Mouse (Mus musculus) lung, postnatal 4 days (tissue): ENCODE data around the gene Hcn3.
A peak's percentile ranks its signal among the peaks of the same experiment; 100 is the strongest.

ENCODE experiments used
- DNase-seq, 2 experiments: peaks; one replicate each; pipeline ENCODE4 v3.0.0; 2021

The Hcn3 gene

DNA sequence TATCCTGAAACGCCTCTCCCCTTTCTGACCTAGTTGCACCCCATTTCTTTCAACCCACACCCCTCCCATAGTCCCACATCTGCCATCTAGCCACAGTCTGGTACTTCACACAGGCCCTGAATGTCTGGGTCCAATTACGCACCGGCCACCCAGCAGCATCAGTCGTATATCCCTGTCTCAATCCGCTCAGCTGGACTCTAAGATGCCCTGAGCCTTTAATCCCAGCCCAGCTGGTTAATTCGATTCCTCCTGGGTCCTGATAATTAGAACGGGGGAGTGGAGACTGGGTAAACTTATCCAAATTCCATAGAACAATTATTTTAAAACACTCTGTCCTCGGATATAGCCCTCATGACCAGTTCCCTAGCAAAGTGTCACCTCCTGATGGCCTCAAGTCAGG is 14.4 kb downstream of the Hcn3 start:
- no peak for DNase-seq

DNA sequence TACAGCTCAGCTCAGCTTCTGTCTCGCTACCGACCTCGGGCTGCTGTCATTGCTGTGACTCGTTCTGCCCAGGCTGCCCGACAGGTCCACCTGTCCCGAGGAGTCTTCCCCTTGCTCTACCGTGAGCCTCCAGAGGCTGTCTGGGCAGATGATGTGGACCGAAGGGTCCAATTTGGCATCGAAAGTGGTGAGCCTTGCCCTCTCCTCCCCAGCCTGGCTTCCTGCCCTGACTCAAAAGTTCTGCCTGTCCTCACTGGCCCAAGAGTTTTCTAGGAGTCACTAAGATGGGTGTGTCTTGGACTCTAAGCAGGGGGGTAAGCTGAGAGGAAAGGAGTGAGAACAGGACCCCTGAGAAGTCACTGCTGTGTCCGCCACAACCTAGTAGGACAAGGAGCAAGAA is 15.2 kb downstream of the Hcn3 start:
- no peak for DNase-seq

- no peak for DNase-seq
These were observed 23.6 kb downstream of the Hcn3 start for GRCm38 (mm10) chr3:89136365-89136764.

DNA sequence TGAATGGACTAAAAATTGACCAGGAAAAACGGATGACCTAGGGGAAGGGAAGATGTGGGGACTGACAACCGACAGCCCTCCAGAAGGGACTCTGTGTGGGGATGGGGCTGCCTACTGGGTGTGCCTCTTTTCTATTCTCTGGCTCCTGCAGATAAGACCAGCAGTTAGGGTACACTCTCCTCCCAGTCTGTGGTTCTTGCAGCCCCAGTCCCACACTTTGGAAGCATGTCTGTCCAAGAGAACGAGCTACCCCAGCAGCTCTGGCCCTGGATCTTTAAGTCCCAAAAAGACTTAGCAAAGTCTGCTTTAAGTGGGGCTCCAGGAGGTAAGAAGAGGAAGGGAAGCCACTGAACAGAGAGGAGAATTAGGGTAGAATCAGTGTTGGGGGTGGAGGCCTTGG is 24.0 kb downstream of the Hcn3 start, which contains the start of gene Pklr:
Pklr (plus strand) TSS at position 185 of the 400 bp plus-strand sequence.
- no peak for DNase-seq

GRCm38 (mm10) chr3:89133752-89134151 is 26.2 kb downstream of the Hcn3 start:
- DNase-seq: no peak

DNA sequence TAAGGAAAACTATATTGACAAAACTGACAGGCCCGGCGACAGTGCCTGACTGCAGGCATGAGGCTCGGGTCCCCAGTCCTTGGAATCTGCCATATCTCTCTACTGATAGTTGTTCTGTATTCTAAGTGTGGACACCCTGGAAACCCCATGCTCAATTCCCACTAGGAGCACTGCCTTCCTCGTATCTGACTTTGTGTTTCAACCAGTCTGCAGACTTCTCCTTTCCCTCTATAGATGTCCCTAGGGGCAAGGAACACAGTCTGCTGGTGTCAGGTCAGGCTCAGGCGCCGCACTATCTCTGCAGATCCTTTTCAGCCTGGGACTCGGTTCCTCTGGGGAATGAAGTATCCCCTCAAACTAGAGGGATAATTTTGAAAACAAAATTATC is 26.9 kb downstream of the Hcn3 start:
- DNase-seq: no peak

DNA sequence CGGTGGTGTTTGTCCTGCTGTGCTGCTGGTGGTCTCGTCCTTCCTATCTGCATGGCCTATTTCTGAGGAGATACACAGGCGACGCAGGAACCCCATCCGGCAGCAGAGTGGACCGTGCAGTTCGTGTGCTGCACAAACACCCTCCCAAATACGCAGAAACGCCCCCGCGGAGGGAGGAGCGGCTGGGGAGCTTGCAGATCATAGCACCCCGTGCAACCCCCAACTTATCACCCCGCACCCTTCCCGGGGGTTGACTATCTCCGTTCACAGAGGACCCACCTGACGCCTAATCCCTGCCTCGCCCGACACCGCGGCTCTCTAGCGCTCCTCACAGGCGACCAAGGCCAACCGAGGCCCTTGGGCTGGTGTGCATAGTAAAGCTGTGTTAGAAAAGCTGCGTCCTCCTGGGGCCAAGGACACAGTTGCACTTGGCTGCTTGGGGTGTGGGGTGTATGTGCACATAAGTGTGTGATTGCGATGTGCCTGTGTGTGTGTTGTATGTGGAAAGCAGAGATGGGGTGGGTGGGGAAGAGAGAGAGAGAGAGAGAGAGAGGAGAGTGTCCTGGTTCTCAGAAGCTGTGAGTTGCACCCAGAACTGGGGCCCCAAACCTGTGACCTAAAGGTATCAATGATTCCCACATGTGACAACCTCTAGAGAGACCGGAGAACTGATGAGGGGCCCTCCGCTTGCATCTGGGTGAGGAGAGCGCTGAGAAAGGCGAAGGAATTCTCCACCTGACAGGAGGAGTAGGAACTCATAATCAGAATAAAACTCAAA is 27.5 kb downstream of the Hcn3 start:
- DNase-seq: peak; percentile 33 to 37

DNA sequence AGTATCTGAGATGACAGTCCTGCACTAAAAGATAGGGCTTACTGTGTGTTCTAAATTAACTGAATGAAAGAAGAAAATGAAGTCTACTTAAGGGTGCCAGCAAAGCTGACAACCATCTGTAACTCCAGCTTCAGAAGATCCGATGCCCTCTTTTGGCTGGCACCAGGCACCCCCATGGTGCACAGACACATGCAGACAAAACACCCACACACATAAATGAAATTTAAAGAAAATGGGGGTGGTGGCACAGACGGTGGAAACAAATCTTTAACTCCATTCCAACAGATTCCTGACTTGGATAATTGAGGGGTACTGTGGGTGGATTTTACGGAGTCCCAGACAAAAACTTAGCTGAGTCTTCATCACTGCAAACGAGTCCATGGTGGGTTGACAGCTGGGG is 28.2 kb downstream of the Hcn3 start:
- DNase-seq: no peak

DNA sequence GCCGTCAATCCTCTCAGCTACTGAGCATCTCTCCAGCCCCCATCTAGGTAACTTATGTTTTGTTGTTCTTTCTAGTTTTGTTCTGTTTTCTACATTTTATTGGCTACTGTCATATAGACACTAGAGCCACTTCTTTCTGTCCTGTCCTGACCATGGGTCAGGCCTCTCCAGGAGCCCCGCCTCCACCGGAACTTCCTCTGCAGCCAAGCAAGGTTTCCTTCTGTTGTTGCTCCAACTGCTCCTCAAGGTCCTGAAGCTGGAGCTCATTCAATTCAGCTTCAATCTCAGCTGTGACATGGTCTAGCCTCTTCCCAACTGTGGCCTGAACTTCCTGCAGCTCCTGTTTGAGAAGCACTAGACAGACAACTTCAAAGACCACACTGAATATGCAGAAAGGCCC is 30.1 kb downstream of the Hcn3 start:
- DNase-seq: no peak

- no peak for DNase-seq
These were observed 34.0 kb downstream of the Hcn3 start for GRCm38 (mm10) chr3:89125981-89126380.

DNA sequence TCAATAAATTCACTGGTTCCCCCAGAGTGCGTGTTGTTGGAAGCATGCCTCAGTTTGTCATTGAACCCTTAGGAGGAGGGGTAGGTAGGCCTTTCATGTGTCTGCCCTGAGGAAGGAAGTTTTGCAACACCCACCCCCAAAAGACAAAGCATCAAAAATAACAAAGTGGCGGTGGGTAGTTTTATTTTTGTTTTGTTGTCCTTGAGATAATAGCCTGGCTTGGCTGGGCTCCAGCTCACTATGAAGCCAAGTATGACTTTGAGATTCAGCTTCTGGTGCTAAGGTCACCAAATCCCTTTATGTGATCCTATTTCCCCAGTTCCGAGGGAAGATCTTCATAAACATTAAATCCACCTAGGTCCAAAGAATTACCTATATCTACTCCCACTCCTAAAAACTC is 35.8 kb downstream of the Hcn3 start:
- no peak for DNase-seq

DNA sequence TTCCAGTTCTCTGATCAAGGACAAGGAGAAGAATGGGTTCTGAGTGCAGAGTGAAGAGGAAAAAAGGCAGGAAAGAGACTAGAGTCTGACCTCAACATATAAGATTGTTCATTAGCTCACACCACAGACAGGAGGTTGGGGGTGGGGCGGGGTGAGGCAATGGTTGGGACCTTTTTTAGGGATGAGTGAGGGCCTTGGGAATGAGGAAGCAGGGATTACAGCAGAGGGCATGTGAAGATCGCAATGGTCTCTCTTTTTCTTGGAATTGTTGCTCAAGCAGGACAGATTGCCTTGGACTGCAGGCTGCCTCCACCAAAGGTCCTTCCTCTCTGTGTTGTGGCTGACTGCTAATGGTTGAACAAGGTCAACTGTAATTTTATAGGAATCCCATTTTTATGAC is 36.7 kb downstream of the Hcn3 start:
- DNase-seq: peak; percentile 47 to 60

DNA sequence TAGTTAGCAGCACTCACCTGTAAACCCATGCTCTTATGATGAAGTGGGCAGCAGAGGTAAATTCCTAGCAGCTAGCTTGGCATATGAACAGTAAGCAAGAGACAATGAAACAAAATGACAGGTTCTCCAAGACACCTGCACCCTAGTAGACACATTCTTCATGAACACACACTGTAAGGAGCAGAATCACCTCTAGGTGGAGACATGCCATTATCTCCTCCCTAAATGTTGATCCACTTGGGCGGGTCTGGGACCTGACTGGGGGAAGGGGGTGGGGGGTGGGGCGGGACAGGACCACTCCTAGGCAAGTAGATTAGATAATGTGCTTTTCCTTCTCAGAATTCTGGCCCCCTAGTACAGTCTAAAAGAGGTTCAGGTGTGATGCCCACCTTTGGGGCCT is 44.5 kb downstream of the Hcn3 start:
- DNase-seq: peak in 1 of 2 experiments; percentile 34

- DNase-seq: no peak
These were observed 46.9 kb downstream of the Hcn3 start for GRCm38 (mm10) chr3:89113058-89113457.

DNA sequence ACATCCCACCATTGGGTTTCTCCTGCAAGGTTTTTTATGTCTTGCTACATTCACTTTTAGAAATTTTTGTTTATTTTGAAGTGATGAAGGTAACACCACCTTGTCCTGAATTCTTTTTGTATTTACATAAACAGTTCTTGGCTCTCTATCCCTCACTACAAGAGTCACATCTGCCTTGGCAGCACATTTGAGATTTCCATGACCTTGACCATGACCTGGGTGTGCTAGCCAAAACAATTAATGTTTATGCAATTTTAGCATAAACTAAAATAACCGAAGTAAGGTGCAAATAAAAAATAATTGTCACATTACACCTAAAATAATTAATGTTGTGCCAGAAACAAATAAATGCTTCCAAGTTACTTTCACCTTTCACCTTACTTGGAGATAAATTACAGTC is 51.9 kb downstream of the Hcn3 start:
- DNase-seq: no peak

DNA sequence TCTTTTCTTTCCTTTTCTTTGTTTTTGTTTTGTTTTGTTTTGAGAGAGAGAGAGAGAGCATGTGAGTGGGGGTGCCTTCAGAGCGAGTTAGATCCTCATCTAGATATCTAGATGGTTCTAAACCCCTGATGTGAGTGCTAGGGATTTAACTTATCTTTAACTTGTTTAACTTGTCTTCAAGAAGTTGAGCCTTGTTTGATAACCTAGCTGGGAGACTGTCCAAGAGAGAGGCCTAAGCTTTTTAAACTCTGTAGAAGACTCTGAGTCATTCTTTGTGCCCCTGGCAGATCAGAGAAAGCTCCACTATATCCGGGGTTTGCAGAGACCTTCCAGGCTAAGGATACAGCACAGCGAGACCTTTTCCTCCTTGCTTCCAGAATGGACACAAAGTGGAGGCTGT is 52.5 kb downstream of the Hcn3 start:
- DNase-seq: no peak

GRCm38 (mm10) chr3:89106881-89107280 is 53.1 kb downstream of the Hcn3 start:
- no peak for DNase-seq

DNA sequence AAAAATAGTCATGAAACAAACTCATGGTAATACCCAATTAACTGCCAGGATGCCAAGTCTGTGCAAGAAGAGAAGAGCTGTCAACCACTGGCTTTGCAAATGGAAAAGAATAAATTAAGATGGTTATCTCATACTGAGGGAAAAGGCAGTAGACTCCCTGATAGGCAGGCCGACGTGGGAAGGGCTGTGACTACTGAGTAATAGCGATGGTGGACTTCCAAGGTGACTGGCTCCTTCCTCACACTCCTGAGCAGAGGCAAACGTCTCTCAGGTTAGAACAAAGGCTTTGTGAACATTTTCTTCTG is 56.8 kb downstream of the Hcn3 start:
- no peak for DNase-seq

GRCm38 (mm10) chr3:89102495-89103290 is 57.3 kb downstream of the Hcn3 start:
- DNase-seq: no peak

GRCm38 (mm10) chr3:89101812-89102494 is 58.0 kb downstream of the Hcn3 start, which contains the start of gene Fdps:
Fdps (minus strand) TSS chr3:89101959.
- peak; percentile 96 to 97 for DNase-seq

- no peak for DNase-seq
These were observed 58.6 kb downstream of the Hcn3 start for GRCm38 (mm10) chr3:89101459-89101811.

GRCm38 (mm10) chr3:89100811-89101210 is 59.2 kb downstream of the Hcn3 start, which contains the start of gene Gm43738:
Gm43738 (minus strand) TSS chr3:89101099.
- DNase-seq: peak in 1 of 2 experiments; percentile 33
